In the genomic region with DNA sequence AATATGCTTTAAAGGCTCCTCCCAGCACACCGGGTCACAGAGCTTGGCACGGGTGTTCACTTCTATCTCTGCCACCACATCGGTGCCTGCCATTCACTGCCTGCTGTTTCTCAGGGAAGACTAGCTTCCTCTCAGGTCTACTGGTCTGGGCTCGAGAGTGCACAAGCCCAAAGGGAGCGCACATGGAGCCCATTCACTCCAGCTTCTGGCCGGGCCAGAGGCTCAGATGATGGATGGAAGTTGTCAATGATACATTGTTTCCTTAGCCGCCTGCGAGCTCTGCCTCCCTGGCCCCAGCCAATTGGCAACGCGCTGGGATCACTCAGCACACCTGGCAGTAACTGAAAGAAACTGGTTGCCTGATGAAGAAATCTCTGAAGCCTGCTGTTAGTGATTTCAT, we compare ENCODE assay signal across 17 mouse cellular contexts.
A peak's percentile ranks its signal among the peaks of the same experiment; 100 is the strongest.
DNase-seq lines count a peak whose midpoint lies in the region; ATAC-seq lines count a peak whose summit lies in the region.
"Had no signal": no experiment of that assay in that cellular context is flagged by ENCODE, and none has a peak within 500 bp of the region (broad histone marks: within the 10 kb centered on the region; RNA-seq: fewer than 3 reads in every experiment).

No protein-coding gene starts in this region.

- no peaks in the 10 kb centered on the region for H3K4me1 ChIP-seq in embryonic facial prominence, embryonic 14.5 days (ENCODE audit: control insufficient read depth, insufficient read depth, low read length)
- no peaks in the 10 kb centered on the region for H3K4me1 ChIP-seq in hindbrain, embryonic 16.5 days (ENCODE audit: control insufficient read depth, insufficient read depth, low read depth, low read length)
- H3K4me1 ChIP-seq in neural tube, embryonic 15.5 days = peaks cover 9% of the 10 kb centered on the region

- no peaks in the 10 kb centered on the region for H3K9me3 ChIP-seq in embryonic facial prominence, embryonic 14.5 days (ENCODE audit: control insufficient read depth, low read length)
- H3K9me3 ChIP-seq in hindbrain, embryonic 16.5 days (ENCODE audit: control insufficient read depth, low read length) = no peaks in the 10 kb centered on the region
- H3K9me3 ChIP-seq in neural tube, embryonic 15.5 days (replicated peaks) = no peaks in the 10 kb centered on the region
- H3K9me3 ChIP-seq: kidney, embryonic 15.5 days; limb, embryonic 15.5 days; neural tube, embryonic 13.5 days had no signal

- H3K27me3 ChIP-seq in embryonic facial prominence, embryonic 14.5 days (replicated peaks; ENCODE audit: control insufficient read depth, insufficient read depth, low read length) = no peaks in the 10 kb centered on the region
- no peaks in the 10 kb centered on the region for H3K27me3 ChIP-seq in hindbrain, embryonic 16.5 days (replicated peaks; ENCODE audit: control insufficient read depth, insufficient read depth, low read length)
- H3K27me3 ChIP-seq in neural tube, embryonic 15.5 days (replicated peaks) = no peaks in the 10 kb centered on the region
- H3K27me3 ChIP-seq: limb, embryonic 15.5 days; neural tube, embryonic 13.5 days had no signal

- H3K9ac ChIP-seq in embryonic facial prominence, embryonic 14.5 days (ENCODE audit: low read depth, low read length) = no peak overlapping the region
- H3K9ac ChIP-seq in hindbrain, embryonic 16.5 days (ENCODE audit: low read depth, low read length) = no peak overlapping the region
- H3K9ac ChIP-seq in neural tube, embryonic 15.5 days (replicated peaks) = no peak overlapping the region
- H3K9ac ChIP-seq: kidney, embryonic 15.5 days; limb, embryonic 15.5 days; neural tube, embryonic 13.5 days had no signal

- 0 out of 2 replicates have a peak, but pooled peaks have one; percentile 26 for ATAC-seq in embryonic facial prominence, embryonic 14.5 days (ENCODE audit: low read depth)
- peak; percentile 67 for ATAC-seq in hindbrain, embryonic 16.5 days
- ATAC-seq in neural tube, embryonic 15.5 days (ENCODE audit: low FRiP score) = no peak
- ATAC-seq in monocyte, adult 5-6 weeks (replicated peaks; ENCODE audit: insufficient number of reproducible peaks, low FRiP score, low TSS enrichment, poor library complexity, severe bottlenecking) = no peak
- ATAC-seq: inflammation-experienced regulatory T-cells, adult 6 months had no signal

- DNase-seq in left cerebral cortex, postnatal 4 days = peak; percentile 5
- DNase-seq in left cerebral cortex, postnatal 14 days (ENCODE audit: low spot score in 2 of 2) = no peak
- DNase-seq in embryonic facial prominence, embryonic 14.5 days (ENCODE audit: low spot score) = peak; percentile 31
- no peak for DNase-seq in left cerebral cortex, adult 11 months (ENCODE audit: low spot score)
- DNase-seq in heart, postnatal 4 days = no peak
- DNase-seq: cerebellum, adult 2 months; right cerebral cortex, postnatal 14 days; thymus, postnatal 36 days had no signal

- H3K4me3 ChIP-seq in embryonic facial prominence, embryonic 14.5 days (ENCODE audit: low read depth, low read length) = no peak overlapping the region
- H3K4me3 ChIP-seq in hindbrain, embryonic 16.5 days (ENCODE audit: low read length) = no peak overlapping the region
- no peak overlapping the region for H3K4me3 ChIP-seq in neural tube, embryonic 15.5 days (replicated peaks)
- H3K4me3 ChIP-seq: kidney, embryonic 15.5 days; limb, embryonic 15.5 days; neural tube, embryonic 13.5 days had no signal

- 41% methylated on average over 10 of the region's 10 CpGs for WGBS in embryonic facial prominence, embryonic 14.5 days
- WGBS in hindbrain, embryonic 16.5 days = 22% methylated on average over 10 of the region's 10 CpGs
- WGBS in neural tube, embryonic 15.5 days = 13% methylated on average over 10 of the region's 10 CpGs

- H3K4me2 ChIP-seq in embryonic facial prominence, embryonic 14.5 days (ENCODE audit: low read depth, low read length) = no peak overlapping the region
- no peak overlapping the region for H3K4me2 ChIP-seq in hindbrain, embryonic 16.5 days (ENCODE audit: low read length)
- 0 out of 2 replicates have a peak overlapping the region, but pooled peaks have one; percentile 9 for H3K4me2 ChIP-seq in neural tube, embryonic 15.5 days
- H3K4me2 ChIP-seq: heart, embryonic 11.5 days; kidney, embryonic 15.5 days; limb, embryonic 15.5 days; midbrain, embryonic 11.5 days; neural tube, embryonic 13.5 days had no signal

- peaks cover 4% of the 10 kb centered on the region; the same call in 1 of the 2 replicates for H3K36me3 ChIP-seq in embryonic facial prominence, embryonic 14.5 days (ENCODE audit: control insufficient read depth, insufficient read depth, low read length)
- no peaks in the 10 kb centered on the region for H3K36me3 ChIP-seq in hindbrain, embryonic 16.5 days (ENCODE audit: control insufficient read depth, insufficient read depth, low read length)
- H3K36me3 ChIP-seq in neural tube, embryonic 15.5 days = no peaks in the 10 kb centered on the region
- H3K36me3 ChIP-seq: kidney, embryonic 15.5 days; neural tube, embryonic 13.5 days had no signal

- intact Hi-C loops in left cerebral cortex, postnatal 4 days (cut with DNase I) = no loop called here
- intact Hi-C loops in left cerebral cortex, postnatal 14 days (cut with DNase I) = no loop called here

- no peak overlapping the region for H3K27ac ChIP-seq in embryonic facial prominence, embryonic 14.5 days (replicated peaks; ENCODE audit: low read depth, low read length)
- no peak overlapping the region for H3K27ac ChIP-seq in hindbrain, embryonic 16.5 days (ENCODE audit: low read depth, low read length)
- no peak overlapping the region for H3K27ac ChIP-seq in neural tube, embryonic 15.5 days (replicated peaks)
- H3K27ac ChIP-seq: kidney, embryonic 15.5 days; limb, embryonic 15.5 days; neural tube, embryonic 13.5 days had no signal

Comparison
In these comparisons a context has a peak if more than half of its experiments do, and no peak if none do; other contexts are left out.
1. DNase-seq: peak in left cerebral cortex, postnatal 4 days (single experiment) and embryonic facial prominence, embryonic 14.5 days (single experiment); none in left cerebral cortex, postnatal 14 days (0 of 2), left cerebral cortex, adult 11 months (single experiment) and heart, postnatal 4 days (single experiment).
2. ATAC-seq: peak in embryonic facial prominence, embryonic 14.5 days (single experiment) and hindbrain, embryonic 16.5 days (single experiment); none in neural tube, embryonic 15.5 days (single experiment) and monocyte, adult 5-6 weeks (single experiment).